Mouse (Mus musculus) E14TG2a.4 (cell line): ENCODE measurements around the gene Spaca4.

Experiments
- CTCF ChIP-seq: conservative IDR thresholded peaks from 2 replicates; pipeline ENCODE4 v1.5.1; 2014; ENCODE audit warnings: low read length
- POU5F1 ChIP-seq: IDR thresholded peaks from 2 replicates; pipeline ENCODE4 v1.6.1; 2014; ENCODE audit warnings: low read length, borderline replicate concordance

DNA sequence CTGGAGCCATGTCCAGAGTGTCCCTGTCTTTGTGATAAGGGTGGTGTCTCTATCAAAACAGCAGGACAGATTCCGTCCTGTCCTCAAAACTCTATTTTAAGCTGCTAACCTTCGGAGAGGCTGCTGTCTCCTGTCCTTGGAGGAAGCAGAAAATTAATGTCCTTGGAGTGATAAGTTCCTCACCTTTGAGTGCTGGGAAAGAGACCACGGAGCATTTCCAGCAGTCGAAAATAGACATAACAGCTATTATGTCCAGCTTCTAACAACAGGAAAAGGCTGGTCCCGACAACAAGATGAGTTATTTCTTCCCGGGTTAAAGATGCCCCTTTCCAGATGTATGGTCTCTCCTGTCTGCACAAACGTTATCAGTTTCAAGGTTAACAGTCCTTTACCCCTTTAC, 49.6 kb upstream of the Spaca4 start:
- no peak for TF ChIP-seq CTCF
- TF ChIP-seq POU5F1, result no peak
